Mouse (Mus musculus): ENCODE measurements around the gene Frmd4b. TPM values are rescaled to one million over a fixed set of nuclear protein-coding genes. Genes with fewer than 3 reads are reported as not detected.

The Frmd4b gene
- polyA plus RNA-seq, 1 experiment from 2014 or later, result 27.1 TPM

GRCm38 (mm10) chr6:97252711-97253221, 364.6 kb downstream of the Frmd4b start, which contains the start of gene Lmod3:
Lmod3 (minus strand) TSS chr6:97252759.
- no peak within 1 kb of the TSS for H3K9ac ChIP-seq (replicated peaks)
- 34% methylated on average over 9 of the region's 9 CpGs for WGBS
- no peaks in the 10 kb centered on the region for H3K36me3 ChIP-seq
- no peaks in the 10 kb centered on the region for H3K27me3 ChIP-seq
- H3K4me2 ChIP-seq (replicated peaks), result no peak within 1 kb of the TSS
- no peak within 1 kb of the TSS for H3K4me3 ChIP-seq (replicated peaks)
- no peaks in the 10 kb centered on the region for H3K9me3 ChIP-seq
- no peaks in the 10 kb centered on the region for H3K4me1 ChIP-seq (replicated peaks)
- ATAC-seq, result no peak
- no peak within 1 kb of the TSS for H3K27ac ChIP-seq

GRCm38 (mm10) chr6:97252086-97252485, 365.3 kb downstream of the Frmd4b start:
- Histone ChIP-seq H3K4me3 (replicated peaks) (no peak overlapping the region), H3K9ac (replicated peaks) (no peak overlapping the region), H3K27me3 (no peaks in the 10 kb centered on the region), H3K4me1 (replicated peaks) (no peaks in the 10 kb centered on the region), H3K27ac (no peak overlapping the region), H3K4me2 (replicated peaks) (no peak overlapping the region), H3K9me3 (no peaks in the 10 kb centered on the region), H3K36me3 (no peaks in the 10 kb centered on the region)
- ATAC-seq, result no peak
- WGBS, result 87% methylated on average over 5 of the region's 5 CpGs

GRCm38 (mm10) chr6:97250966-97251365, 366.4 kb downstream of the Frmd4b start:
- ATAC-seq, result no peak
- Histone ChIP-seq H3K9ac (replicated peaks) (no peak overlapping the region), H3K4me2 (replicated peaks) (no peak overlapping the region), H3K27ac (no peak overlapping the region), H3K36me3 (no peaks in the 10 kb centered on the region), H3K9me3 (no peaks in the 10 kb centered on the region), H3K27me3 (no peaks in the 10 kb centered on the region), H3K4me1 (replicated peaks) (no peaks in the 10 kb centered on the region), H3K4me3 (replicated peaks) (no peak overlapping the region)
- 49% methylated on average over 6 of the region's 6 CpGs for WGBS

GRCm38 (mm10) chr6:97245200-97245599, 372.1 kb downstream of the Frmd4b start:
- no peaks in the 10 kb centered on the region for H3K27me3 ChIP-seq
- H3K4me1 ChIP-seq (replicated peaks), result no peaks in the 10 kb centered on the region
- no peak overlapping the region for H3K9ac ChIP-seq (replicated peaks)
- no peaks in the 10 kb centered on the region for H3K36me3 ChIP-seq
- H3K4me2 ChIP-seq (replicated peaks), result no peak overlapping the region
- H3K9me3 ChIP-seq, result no peaks in the 10 kb centered on the region
- no peak for ATAC-seq
- H3K27ac ChIP-seq, result no peak overlapping the region
- H3K4me3 ChIP-seq (replicated peaks), result no peak overlapping the region

DNA sequence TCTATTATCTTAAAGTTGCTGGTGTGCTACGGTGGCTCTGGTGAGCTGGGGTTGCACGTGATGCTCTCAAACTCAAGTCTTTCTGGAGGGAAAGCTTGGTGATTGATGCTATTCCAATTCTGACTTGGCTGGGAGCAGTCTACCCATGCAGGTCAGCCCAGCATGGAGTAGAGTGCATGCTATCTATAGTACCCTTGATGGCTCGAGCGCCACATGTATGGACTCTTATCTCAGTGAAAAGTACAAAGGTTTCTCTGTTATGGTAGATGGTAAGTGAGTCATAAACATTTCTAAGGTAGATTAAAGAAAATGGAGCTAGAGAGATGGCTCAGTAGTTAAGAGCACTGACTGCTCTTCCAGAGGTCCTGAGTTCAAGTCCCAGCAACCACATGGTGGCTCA, 374.8 kb downstream of the Frmd4b start:
- Histone ChIP-seq H3K4me3 (replicated peaks) (no peak overlapping the region), H3K27me3 (no peaks in the 10 kb centered on the region), H3K36me3 (no peaks in the 10 kb centered on the region), H3K4me1 (replicated peaks) (no peaks in the 10 kb centered on the region), H3K4me2 (replicated peaks) (no peak overlapping the region), H3K27ac (no peak overlapping the region), H3K9ac (replicated peaks) (no peak overlapping the region), H3K9me3 (0 out of 2 replicates have a peak, but pooled peaks cover 4% of the 10 kb centered on the region)
- no peak for ATAC-seq
- WGBS, result 91% methylated on average over 4 of the region's 4 CpGs

- no peak overlapping the region for H3K4me2 ChIP-seq (replicated peaks)
- no peak for ATAC-seq
- H3K36me3 ChIP-seq, result peaks cover 3% of the 10 kb centered on the region; the same call in 1 of the 2 replicates
- H3K4me1 ChIP-seq (replicated peaks), result no peaks in the 10 kb centered on the region
- no peak overlapping the region for H3K27ac ChIP-seq
- H3K27me3 ChIP-seq, result no peaks in the 10 kb centered on the region
- whole genome bisulfite sequencing, result 82% methylated on average over 5 of the region's 5 CpGs
- 0 out of 2 replicates have a peak, but pooled peaks cover 4% of the 10 kb centered on the region for H3K9me3 ChIP-seq
- no peak overlapping the region for H3K9ac ChIP-seq (replicated peaks)
- H3K4me3 ChIP-seq (replicated peaks), result no peak overlapping the region
These were observed 377.2 kb downstream of the Frmd4b start for GRCm38 (mm10) chr6:97240092-97240491.

DNA sequence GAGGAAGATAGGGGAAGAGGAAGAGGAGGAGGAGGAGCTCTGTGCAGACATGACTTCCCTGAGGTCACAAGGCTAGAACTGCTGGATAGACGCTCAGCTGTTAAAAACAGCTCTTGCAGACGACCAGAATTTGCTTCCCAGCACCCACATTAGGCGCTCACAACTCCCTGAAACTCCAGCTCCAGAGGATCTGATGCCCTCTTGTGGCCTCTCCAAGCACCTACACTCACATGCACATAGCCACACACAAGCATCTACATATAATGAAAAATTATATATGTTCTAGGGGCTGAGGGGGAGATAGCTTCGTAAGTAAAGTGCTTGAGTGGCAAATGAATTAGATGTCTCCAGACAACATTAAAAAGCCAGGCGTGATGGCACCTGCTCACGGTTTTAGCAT, 378.0 kb downstream of the Frmd4b start:
- ATAC-seq, result no peak
- Histone ChIP-seq H3K9ac (replicated peaks) (no peak overlapping the region), H3K4me3 (replicated peaks) (no peak overlapping the region), H3K9me3 (0 out of 2 replicates have a peak, but pooled peaks cover 4% of the 10 kb centered on the region), H3K27me3 (no peaks in the 10 kb centered on the region), H3K4me2 (replicated peaks) (no peak overlapping the region), H3K36me3 (peaks cover 10% of the 10 kb centered on the region; the same call in 1 of the 2 replicates), H3K4me1 (replicated peaks) (no peaks in the 10 kb centered on the region), H3K27ac (no peak overlapping the region)
- WGBS, result 94% methylated on average over 6 of the region's 6 CpGs

Other genes with a start within 250 kb of the Frmd4b start
- 0.72 and 0.94 TPM in 2 replicates for gene Mitf, start 189.5 kb upstream of the Frmd4b start, polyA plus RNA-seq (2015; fragmentation: Nextera tagmentation; extraction: Ambion mirVana)

Data from midbrain, embryonic 13.5 days (tissue).